ENCODE assay signal across 20 mouse cellular contexts in genomic region chr2:107228287-107228686, GRCm38 (mm10).
DNase-seq lines count a peak whose midpoint lies in the region; ATAC-seq and TF ChIP-seq lines count a peak whose summit lies in the region.
"Had no signal": no experiment of that assay in that cellular context is flagged by ENCODE, and none has a peak within 500 bp of the region (broad histone marks: within the 10 kb centered on the region; RNA-seq: fewer than 3 reads in every experiment).

No protein-coding gene starts in this region.

- no peak overlapping the region for H3K4me3 ChIP-seq in bone marrow macrophage, adult 2 months (ENCODE audit: insufficient read depth, low read length)
- H3K4me3 ChIP-seq in hindbrain, embryonic 14.5 days (replicated peaks; ENCODE audit: low read length), result no peak overlapping the region
- H3K4me3 ChIP-seq: embryonic facial prominence, embryonic 13.5 days; forebrain, embryonic 10.5 days; midbrain, embryonic 12.5 days had no signal

- H3K27me3 ChIP-seq in hindbrain, embryonic 14.5 days (ENCODE audit: control insufficient read depth, insufficient read depth, low read length), result no peaks in the 10 kb centered on the region
- H3K27me3 ChIP-seq: CH12.LX; embryonic facial prominence, embryonic 13.5 days; midbrain, embryonic 12.5 days had no signal

- peaks cover 36% of the 10 kb centered on the region for H3K4me1 ChIP-seq in bone marrow macrophage, adult 2 months (ENCODE audit: control insufficient read depth, insufficient read depth, low read length)
- no peaks in the 10 kb centered on the region for H3K4me1 ChIP-seq in hindbrain, embryonic 14.5 days (replicated peaks; ENCODE audit: control insufficient read depth, insufficient read depth, low read length)
- H3K4me1 ChIP-seq: embryonic facial prominence, embryonic 13.5 days; forebrain, embryonic 10.5 days; midbrain, embryonic 12.5 days had no signal

- H3K27ac ChIP-seq in bone marrow macrophage, adult 2 months (ENCODE audit: insufficient read depth, low read depth, low read length), result peak overlapping the region; percentile 52
- H3K27ac ChIP-seq in hindbrain, embryonic 14.5 days, result no peak overlapping the region
- H3K27ac ChIP-seq: embryonic facial prominence, embryonic 13.5 days; forebrain, embryonic 10.5 days; liver, embryonic 14.5 days; midbrain, embryonic 12.5 days had no signal

- no peaks in the 10 kb centered on the region for H3K9me3 ChIP-seq in hindbrain, embryonic 14.5 days (ENCODE audit: control insufficient read depth, low read length)
- H3K9me3 ChIP-seq: embryonic facial prominence, embryonic 13.5 days; forebrain, embryonic 10.5 days; midbrain, embryonic 12.5 days had no signal

- peak; percentile 18 to 23 for DNase-seq in urinary bladder, postnatal 36 days (ENCODE audit: low spot score in 2 of 2)
- no peak for DNase-seq in urinary bladder, adult 2 months (ENCODE audit: low spot score)
- DNase-seq in heart, postnatal 4 days, result peak; percentile 6
- no peak for DNase-seq in right cerebral cortex, postnatal 25 days
- no peak for DNase-seq in hindbrain, embryonic 14.5 days (ENCODE audit: low spot score)
- DNase-seq in natural killer cell, adult 2 months (ENCODE audit: low spot score in 2 of 2), result no peak
- DNase-seq: adrenal gland, adult 2 months; cerebellum, adult 18-20 months; gastrocnemius, postnatal 36 days; kidney, adult 9 months; layer of hippocampus, postnatal 36 days; right cerebral cortex, postnatal 14 days; thymus, adult 2 months had no signal

- H3K9ac ChIP-seq in hindbrain, embryonic 14.5 days, result no peak overlapping the region
- H3K9ac ChIP-seq: embryonic facial prominence, embryonic 13.5 days; liver, embryonic 14.5 days; midbrain, embryonic 12.5 days had no signal

- no peak for TF ChIP-seq POLR2A in bone marrow macrophage, adult 2 months (IDR thresholded peaks at IDR 0.05; ENCODE audit: borderline replicate concordance, low read depth, low read length)

- WGBS in hindbrain, embryonic 14.5 days, result 64% methylated on average over 1 of the region's 1 CpGs

- TF ChIP-seq CTCF in bone marrow macrophage, adult 2 months (IDR thresholded peaks at IDR 0.05; ENCODE audit: low read depth, low read length), result no peak

- ATAC-seq in hindbrain, embryonic 14.5 days (ENCODE audit: low FRiP score), result no peak
- ATAC-seq: inflammation-experienced regulatory T-cells, adult 6 months had no signal

- no peak overlapping the region for H3K4me2 ChIP-seq in hindbrain, embryonic 14.5 days (replicated peaks)
- H3K4me2 ChIP-seq: embryonic facial prominence, embryonic 13.5 days; midbrain, embryonic 12.5 days had no signal

- H3K36me3 ChIP-seq in hindbrain, embryonic 14.5 days (replicated peaks; ENCODE audit: control insufficient read depth, insufficient read depth), result no peaks in the 10 kb centered on the region
- H3K36me3 ChIP-seq: embryonic facial prominence, embryonic 13.5 days; forebrain, embryonic 10.5 days; midbrain, embryonic 12.5 days had no signal

Comparison
In these comparisons a context has a peak if more than half of its experiments do, and no peak if none do; other contexts are left out.
1. DNase-seq: peak in urinary bladder, postnatal 36 days (2 of 2) and heart, postnatal 4 days (single experiment); none in urinary bladder, adult 2 months (single experiment), right cerebral cortex, postnatal 25 days (single experiment), hindbrain, embryonic 14.5 days (single experiment) and natural killer cell, adult 2 months (0 of 2).